In genomic region chr8:111810656-111811336, GRCm38 (mm10) we compare ENCODE assay signal across 18 mouse cellular contexts. TPM values are rescaled to one million over a fixed set of nuclear protein-coding genes. Genes with fewer than 3 reads are reported as not detected.
DNase-seq lines count a peak whose midpoint lies in the region.
"Had no signal": no experiment of that assay in that cellular context is flagged by ENCODE, and none has a peak within 500 bp of the region (broad histone marks: within the 10 kb centered on the region; RNA-seq: fewer than 3 reads in every experiment).

No protein-coding gene starts in this region.

- no peak overlapping the region for H3K27ac ChIP-seq in forebrain, embryonic 10.5 days
- H3K27ac ChIP-seq: hindbrain, postnatal 0 days; left cerebral cortex, adult 2 months had no signal

- DNase-seq in left cerebral cortex, postnatal 14 days (ENCODE audit: low spot score in 2 of 2), result peak; percentile 36 to 54
- DNase-seq in left cerebral cortex, adult 11 months (ENCODE audit: low spot score), result no peak
- peak; percentile 8 for DNase-seq in right cerebral cortex, postnatal 25 days
- no peak for DNase-seq in right cerebral cortex, postnatal 14 days
- DNase-seq in c-Kit-positive CD71-positive TER-119-negative erythroid progenitor cells, embryonic 14.5 days (ENCODE audit: low read depth), result peak; percentile 22
- no peak for DNase-seq in forebrain, embryonic 10.5 days (ENCODE audit: extremely low spot score, low spot score)
- DNase-seq in cerebellum, adult 9-11 months, result no peak
- DNase-seq: cerebellum, adult 8-10 months; embryo, embryonic 11 days; gastrocnemius, postnatal 10 days; heart, postnatal 4 days; kidney, adult 9 months; lung, postnatal 14 days; thymus, postnatal 36 days had no signal

- H3K36me3 ChIP-seq in forebrain, embryonic 10.5 days (replicated peaks), result peaks cover 42% of the 10 kb centered on the region

- H3K27me3 ChIP-seq in forebrain, embryonic 10.5 days (ENCODE audit: poor library complexity, severe bottlenecking), result no peaks in the 10 kb centered on the region
- H3K27me3 ChIP-seq: heart, embryonic 12.5 days had no signal

- peaks cover 11% of the 10 kb centered on the region; the same call in 1 of the 2 replicates for H3K4me1 ChIP-seq in forebrain, embryonic 10.5 days

- H3K9me3 ChIP-seq in forebrain, embryonic 10.5 days, result no peaks in the 10 kb centered on the region
- H3K9me3 ChIP-seq: heart, embryonic 12.5 days had no signal

- H3K4me3 ChIP-seq in forebrain, embryonic 10.5 days, result no peak overlapping the region
- H3K4me3 ChIP-seq: heart, embryonic 12.5 days; left cerebral cortex, adult 2 months; myocyte had no signal

- intact Hi-C loops in left cerebral cortex, postnatal 14 days (cut with DNase I), result loop anchor here (5.0 kb wide), 2 partner anchors 93 to 133 kb away; no protein-coding TSS in a partner anchor

- 79% methylated on average over 2 of the region's 2 CpGs for WGBS in forebrain, embryonic 10.5 days

RNA-seq across cellular contexts. Expression of gene Cfdp1, which starts 43.3 kb away (rescaled TPM):
- 10 to 100 TPM; 79.4 to 83.6 TPM for total RNA-seq in left cerebral cortex, postnatal 14 days (2021)
- 234 and 248 TPM in 2 replicates for polyA plus RNA-seq in forebrain, embryonic 10.5 days (2016; fragmentation: Nextera tagmentation; extraction: Ambion mirVana)

Comparison
In these comparisons a context has a peak if more than half of its experiments do, and no peak if none do; other contexts are left out.
1. DNase-seq: peak in left cerebral cortex, postnatal 14 days (2 of 2), right cerebral cortex, postnatal 25 days (single experiment) and c-Kit-positive CD71-positive TER-119-negative erythroid progenitor cells, embryonic 14.5 days (single experiment); none in left cerebral cortex, adult 11 months (single experiment), right cerebral cortex, postnatal 14 days (single experiment), forebrain, embryonic 10.5 days (single experiment) and cerebellum, adult 9-11 months (single experiment).